Mouse (Mus musculus) left cerebral cortex, adult 8-10 months (tissue): ENCODE data around the gene Mybl2. TPM values are rescaled to one million over a fixed set of nuclear protein-coding genes. Genes with fewer than 3 reads are reported as not detected.
A peak's percentile ranks its signal among the peaks of the same experiment; 100 is the strongest.
"Not testable (repeated sequence)": the region's sequence is repeated elsewhere in the genome, so short reads cannot be mapped to it uniquely, and the experiment has no call there.

ENCODE experiments used
- DNase-seq, 2 experiments: peaks; one replicate each; pipeline ENCODE4 v3.0.0; 2022; ENCODE audit warnings: low spot score in 2 of 2
- total RNA-seq, 4 experiments: library from RNA; stranded (reverse); gene quantifications; 2 replicates each; pipeline ENCODE4 v1.2.4; 2022

Mybl2 gene
- total RNA-seq, result 1 to 10 TPM in 3 of 4 experiments, under 1 TPM in 1; 0.64 to 2.1 (median 1.4) TPM

GRCm38 (mm10) chr2:163054335-163054840, at the start of gene Mybl2:
Gene Mybl2, plus strand, starts transcription at chr2:163054687.
- peak; percentile 52 to 81 for DNase-seq

GRCm38 (mm10) chr2:163007299-163007698, 47.2 kb upstream of the Mybl2 start:
- no peak for DNase-seq

- DNase-seq, result peak; percentile 86 to 93
These were observed 37.4 kb upstream of the Mybl2 start, which contains the start of gene Ift52 for GRCm38 (mm10) chr2:163016916-163017743. Gene Ift52, plus strand, starts transcription at chr2:163017354.

- no peak for DNase-seq
These were observed 23.2 kb upstream of the Mybl2 start for GRCm38 (mm10) chr2:163031289-163031688.

- no peak for DNase-seq
These were observed 22.7 kb upstream of the Mybl2 start for GRCm38 (mm10) chr2:163031757-163032156.

- no peak for DNase-seq
These were observed 21.9 kb upstream of the Mybl2 start for GRCm38 (mm10) chr2:163032622-163033021.

- no peak for DNase-seq
These were observed 14.5 kb upstream of the Mybl2 start for GRCm38 (mm10) chr2:163039940-163040339.

GRCm38 (mm10) chr2:163048125-163048524, 6.4 kb upstream of the Mybl2 start:
- peak; percentile 20 to 54 for DNase-seq

GRCm38 (mm10) chr2:163049116-163049515, 5.4 kb upstream of the Mybl2 start:
- no peak for DNase-seq

GRCm38 (mm10) chr2:163051691-163052090, 2.8 kb upstream of the Mybl2 start:
- no peak for DNase-seq

- DNase-seq, result no peak
These were observed 2.4 kb upstream of the Mybl2 start for GRCm38 (mm10) chr2:163052101-163052500.

GRCm38 (mm10) chr2:163052826-163053225, 1.7 kb upstream of the Mybl2 start:
- DNase-seq, result no peak

- no peak for DNase-seq
These were observed 506 bp downstream of the Mybl2 start for GRCm38 (mm10) chr2:163054891-163055494.

- DNase-seq, result no peak
These were observed 1.2 kb downstream of the Mybl2 start for GRCm38 (mm10) chr2:163055715-163056114.

GRCm38 (mm10) chr2:163056584-163056983, 2.1 kb downstream of the Mybl2 start:
- DNase-seq, result no peak

GRCm38 (mm10) chr2:163058981-163059380, 4.5 kb downstream of the Mybl2 start:
- not testable (repeated sequence) for DNase-seq

- no peak for DNase-seq
These were observed 6.1 kb downstream of the Mybl2 start for GRCm38 (mm10) chr2:163060630-163061029.

GRCm38 (mm10) chr2:163061203-163062118, 7.0 kb downstream of the Mybl2 start:
- no peak for DNase-seq

- DNase-seq, result no peak
These were observed 7.6 kb downstream of the Mybl2 start for GRCm38 (mm10) chr2:163062119-163062508.

GRCm38 (mm10) chr2:163066326-163066725, 11.8 kb downstream of the Mybl2 start:
- no peak for DNase-seq

- DNase-seq, result no peak
These were observed 12.7 kb downstream of the Mybl2 start for GRCm38 (mm10) chr2:163067233-163067632.
